Mouse (Mus musculus) small intestine, adult 2 months (tissue): ENCODE results near the gene Slfn2.

ENCODE experiments used
- CTCF ChIP-seq: fragments of 200-500 bp; IDR thresholded peaks from 2 replicates; pipeline ENCODE4 v1.5.1; 2012; ENCODE audit warnings: low read depth, mild to moderate bottlenecking, control low read depth, inconsistent platforms, low read length, moderate library complexity, mixed read lengths; ENCODE audit not compliant: insufficient replicate concordance, insufficient read length; ENCODE audit errors: extremely low read depth
- POLR2A ChIP-seq: fragments of 200-500 bp; IDR thresholded peaks from 2 replicates; pipeline ENCODE4 v1.6.1; 2012; ENCODE audit warnings: low read depth, mild to moderate bottlenecking, control low read depth, inconsistent platforms, low read length, moderate library complexity

DNA sequence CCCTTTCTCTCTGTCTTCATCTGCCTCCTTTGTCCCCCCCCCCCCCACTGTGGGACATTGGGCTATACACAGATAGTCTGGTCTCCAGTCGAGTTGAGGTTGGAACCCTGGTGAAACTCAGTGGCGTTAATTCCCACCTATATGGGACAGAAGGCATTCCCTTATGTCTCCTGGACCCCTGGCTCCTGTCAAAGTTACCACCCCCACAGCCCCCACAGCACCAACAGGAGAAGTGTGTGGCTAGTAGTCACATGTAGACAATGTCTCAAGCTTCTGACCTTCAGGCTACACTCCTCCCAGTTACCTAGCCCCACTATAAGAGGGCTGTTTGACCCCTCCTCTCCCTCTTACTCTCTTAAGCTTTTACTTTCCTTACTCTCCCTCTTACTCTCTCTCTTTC lies 19.2 kb downstream of the Slfn2 start:
- TF ChIP-seq CTCF = no peak
- no peak for TF ChIP-seq POLR2A
